Mouse (Mus musculus) ES-Bruce4 (cell line): ENCODE measurements around the gene Slc12a9. TPM values are rescaled to one million over a fixed set of nuclear protein-coding genes. Genes with fewer than 3 reads are reported as not detected.

Experiments used
- H3K27ac ChIP-seq: 2 replicates; pipeline ENCODE4 v1.5.1; 2012; ENCODE audit warnings: low read length, inconsistent platforms; ENCODE audit not compliant: insufficient read depth
- H3K27me3 ChIP-seq: 2 replicates; pipeline ENCODE4 v1.6.1; 2012; ENCODE audit warnings: mild to moderate bottlenecking, low read length, inconsistent platforms; ENCODE audit not compliant: control insufficient read depth, poor library complexity, insufficient read depth, severe bottlenecking
- H3K36me3 ChIP-seq: 2 replicates; pipeline ENCODE4 v1.6.1; 2012; ENCODE audit warnings: inconsistent platforms, mild to moderate bottlenecking, low read length, moderate library complexity; ENCODE audit not compliant: control insufficient read depth, poor library complexity, insufficient read depth, severe bottlenecking
- H3K4me1 ChIP-seq: one replicate; pipeline ENCODE4 v1.8.1; 2011; ENCODE audit warnings: low read length; ENCODE audit not compliant: control insufficient read depth, insufficient read depth
- H3K4me3 ChIP-seq: 2 replicates; pipeline ENCODE4 v1.5.1; 2011; ENCODE audit warnings: low read depth, mild to moderate bottlenecking, low read length
- H3K9ac ChIP-seq: 2 replicates; pipeline ENCODE4 v1.6.1; 2012; ENCODE audit warnings: low read depth, mild to moderate bottlenecking, inconsistent platforms; ENCODE audit not compliant: poor library complexity, severe bottlenecking
- H3K9me3 ChIP-seq: replicated peaks from 2 replicates; pipeline ENCODE4 v1.6.1; 2012; ENCODE audit warnings: mild to moderate bottlenecking, low read length, inconsistent platforms; ENCODE audit not compliant: control insufficient read depth, poor library complexity, insufficient read depth, severe bottlenecking
- CTCF ChIP-seq: IDR thresholded peaks from one replicate; pipeline ENCODE4 v1.8.1; 2011; ENCODE audit warnings: low read depth, low read length
- EP300 ChIP-seq: IDR thresholded peaks from 2 replicates; pipeline ENCODE4 v1.6.1; 2011; ENCODE audit warnings: low read depth, low read length; ENCODE audit not compliant: insufficient read depth
- POLR2A ChIP-seq: IDR thresholded peaks from one replicate; pipeline ENCODE4 v1.8.1; 2011; ENCODE audit warnings: low read length; ENCODE audit not compliant: insufficient read depth
- polyA plus RNA-seq: library from polyadenylated mRNA; stranded (reverse); fragments of >200 nt; gene quantifications from 2 replicates; pipeline ENCODE4 v1.2.4, GENCODE M21; 2011; ENCODE audit warnings: low read depth; ENCODE audit not compliant: missing spikeins, insufficient read depth, insufficient read length

Slc12a9 gene
- polyA plus RNA-seq, 1 experiment = 8.8 TPM

- no peaks in the 10 kb centered on the region for H3K9me3 ChIP-seq
- H3K27ac ChIP-seq = no peak overlapping the region
- no peaks in the 10 kb centered on the region for H3K36me3 ChIP-seq
- TF ChIP-seq POLR2A = no peak
- no peak for TF ChIP-seq CTCF
- TF ChIP-seq EP300 = no peak
- no peak overlapping the region for H3K9ac ChIP-seq
- peaks cover 9% of the 10 kb centered on the region; the same call in 1 of the 2 replicates for H3K27me3 ChIP-seq
- no peak overlapping the region for H3K4me3 ChIP-seq
- no peaks in the 10 kb centered on the region for H3K4me1 ChIP-seq
Observed at GRCm38 (mm10) chr5:137289591-137290365, 43.6 kb downstream of the Slc12a9 start.

- H3K36me3 ChIP-seq = no peaks in the 10 kb centered on the region
- H3K27me3 ChIP-seq = peaks cover 9% of the 10 kb centered on the region; the same call in 1 of the 2 replicates
- 0 out of 2 replicates have a peak overlapping the region, but pooled peaks have one; percentile 38 for H3K9ac ChIP-seq
- TF ChIP-seq CTCF = peak; percentile 30
- TF ChIP-seq POLR2A = no peak
- H3K27ac ChIP-seq = no peak overlapping the region
- H3K4me3 ChIP-seq = peak overlapping the region; percentile 26
- H3K9me3 ChIP-seq = no peaks in the 10 kb centered on the region
- no peaks in the 10 kb centered on the region for H3K4me1 ChIP-seq
Observed at GRCm38 (mm10) chr5:137288999-137289470, 44.4 kb downstream of the Slc12a9 start.

DNA sequence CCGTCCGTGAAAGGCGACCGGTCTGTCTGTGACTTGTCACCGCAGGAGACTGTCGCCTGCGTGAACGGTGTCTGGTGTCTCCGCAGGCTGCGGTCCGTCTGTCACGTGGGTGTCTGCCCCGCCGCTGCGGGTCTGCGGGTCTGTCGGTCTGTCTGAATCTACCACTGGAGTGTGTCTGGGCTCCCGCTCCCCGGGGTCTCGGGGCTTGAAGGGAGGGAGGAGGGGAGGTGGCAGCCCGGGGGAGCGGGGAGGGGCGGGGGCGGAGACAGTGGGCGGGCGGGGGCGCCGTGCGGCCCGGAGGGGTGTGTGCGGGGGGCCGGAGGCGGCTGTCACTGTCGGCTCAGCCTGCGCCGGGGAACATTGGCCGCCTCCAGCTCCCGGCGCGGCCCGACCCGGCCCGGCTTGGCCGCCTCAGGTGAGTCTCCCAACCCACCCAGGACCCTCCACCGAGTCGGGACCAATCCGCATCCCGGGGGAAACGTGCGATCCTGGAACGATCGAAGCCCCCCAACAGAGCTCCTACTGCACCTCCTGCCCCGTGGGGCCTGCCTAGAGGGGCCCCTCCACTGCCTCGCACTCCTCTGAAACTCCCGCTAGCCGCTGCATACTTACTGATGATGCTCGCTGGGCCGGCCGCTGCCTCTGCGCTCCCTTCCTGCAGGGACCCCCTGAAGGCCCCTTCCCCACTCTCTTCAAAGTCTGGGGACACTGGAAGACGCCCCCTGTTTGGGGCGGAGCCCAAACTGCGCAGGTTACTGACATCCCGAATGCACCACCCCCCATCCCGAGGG, 45.2 kb downstream of the Slc12a9 start:
- Histone ChIP-seq H3K4me3 (peak overlapping the region; percentile 47), H3K9ac (peak overlapping the region; percentile 10; the same call in 1 of the 2 replicates), H3K27me3 (peaks cover 9% of the 10 kb centered on the region; the same call in 1 of the 2 replicates), H3K9me3 (no peaks in the 10 kb centered on the region), H3K27ac (no peak overlapping the region), H3K4me1 (no peaks in the 10 kb centered on the region), H3K36me3 (no peaks in the 10 kb centered on the region)
- TF ChIP-seq EP300 = no peak
- TF ChIP-seq CTCF = no peak
- no peak for TF ChIP-seq POLR2A

- TF ChIP-seq CTCF = no peak
- no peak for TF ChIP-seq EP300
- TF ChIP-seq POLR2A = no peak
- peak within 1 kb of the TSS; percentile 47 for H3K4me3 ChIP-seq
- H3K36me3 ChIP-seq = no peaks in the 10 kb centered on the region
- peaks cover 9% of the 10 kb centered on the region; the same call in 1 of the 2 replicates for H3K27me3 ChIP-seq
- no peaks in the 10 kb centered on the region for H3K4me1 ChIP-seq
- H3K9me3 ChIP-seq = no peaks in the 10 kb centered on the region
- H3K27ac ChIP-seq = no peak within 1 kb of the TSS
- peak within 1 kb of the TSS; percentile 10; the same call in 1 of the 2 replicates for H3K9ac ChIP-seq
Observed at GRCm38 (mm10) chr5:137287032-137287952, 46.1 kb downstream of the Slc12a9 start, which contains the start of gene Ache. Gene Ache, plus strand, starts transcription at chr5:137287519.

DNA sequence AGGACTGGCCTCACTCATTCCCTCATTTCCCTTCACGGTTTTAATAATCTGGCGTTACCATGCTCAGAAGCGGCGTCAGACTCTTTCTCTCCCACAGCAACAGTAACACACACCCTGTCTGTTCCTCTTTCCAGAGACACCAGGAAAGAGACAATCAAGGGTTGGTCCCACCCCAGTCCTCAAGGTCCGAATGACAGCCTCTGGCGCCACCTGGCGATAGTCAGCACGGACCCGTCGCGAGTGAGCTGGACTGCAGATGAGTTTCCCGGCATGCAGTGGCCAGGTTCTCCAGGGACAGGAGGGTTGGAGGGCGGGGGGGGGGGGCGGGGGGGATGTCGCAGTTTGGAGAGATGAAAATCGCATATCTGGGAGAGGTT, 46.8 kb downstream of the Slc12a9 start:
- Histone ChIP-seq H3K36me3 (no peaks in the 10 kb centered on the region), H3K27me3 (peaks cover 9% of the 10 kb centered on the region; the same call in 1 of the 2 replicates), H3K27ac (no peak overlapping the region), H3K9ac (no peak overlapping the region), H3K4me1 (no peaks in the 10 kb centered on the region), H3K9me3 (no peaks in the 10 kb centered on the region), H3K4me3 (peak overlapping the region; percentile 29)
- TF ChIP-seq EP300 (0 out of 2 replicates have a peak, but pooled peaks have one; percentile 15), CTCF (peak; percentile 92), POLR2A (no peak)
